Mouse (Mus musculus): ENCODE measurements around the gene Zdhhc18.

- no peak for TF ChIP-seq KAT2A (conservative IDR thresholded peaks at IDR 0.05; ENCODE audit: low read depth, low read length)
- no peak for TF ChIP-seq E2F4 (IDR thresholded peaks at IDR 0.05; ENCODE audit: borderline replicate concordance, low read depth, low read length)
- TF ChIP-seq USF1 (IDR thresholded peaks at IDR 0.05; ENCODE audit: low read depth, low read length) = no peak
- TF ChIP-seq CTCF (IDR thresholded peaks at IDR 0.05 in 2 of 3, conservative IDR thresholded peaks at IDR 0.05 in 1 of 3; ENCODE audit: control insufficient read depth in 1 of 3, insufficient read depth in 1 of 3, low read depth in 2 of 3, low read length in 3 of 3, poor library complexity in 1 of 3, severe bottlenecking in 1 of 3) = no peak
- no peak for TF ChIP-seq MAFK (IDR thresholded peaks at IDR 0.05; ENCODE audit: borderline replicate concordance, low read depth, low read length)
These were observed 22.9 kb downstream of the Zdhhc18 start for GRCm38 (mm10) chr4:133627039-133627438.
